Mouse (Mus musculus) testis, adult 2 months (tissue): ENCODE measurements around the gene Msl3l2.

Experiments used
- CTCF ChIP-seq: fragments of 200-500 bp; IDR thresholded peaks from 2 replicates; pipeline ENCODE4 v1.5.1; 2012; ENCODE audit warnings: low read depth, mild to moderate bottlenecking, inconsistent platforms, low read length, moderate library complexity; ENCODE audit not compliant: control insufficient read depth, insufficient read depth, insufficient replicate concordance
- POLR2A ChIP-seq: fragments of 200-500 bp; IDR thresholded peaks from 2 replicates; pipeline ENCODE4 v1.6.1; 2012; ENCODE audit warnings: low read depth, mild to moderate bottlenecking, inconsistent platforms, low read length, moderate library complexity; ENCODE audit not compliant: control insufficient read depth

DNA sequence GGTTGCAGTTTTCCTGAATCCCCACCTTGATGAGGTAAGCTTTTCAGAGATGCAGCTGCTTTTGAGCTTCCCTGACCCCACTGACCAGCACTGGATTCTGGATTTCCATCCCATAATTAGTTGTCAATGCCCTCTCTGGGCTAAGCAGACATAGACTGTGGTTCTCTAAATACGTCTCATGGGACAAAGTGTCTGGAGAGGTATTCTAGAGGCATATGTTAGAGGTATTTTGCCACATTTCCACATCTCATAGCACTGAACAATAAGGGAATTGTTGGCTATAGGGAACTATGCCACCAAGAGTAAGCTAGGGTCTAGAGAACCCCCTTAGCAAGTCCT, 248 bp downstream of the Msl3l2 start:
- TF ChIP-seq CTCF (no peak), POLR2A (no peak)
